Mouse (Mus musculus): ENCODE data around the gene Hacd4. TPM values are rescaled to one million over a fixed set of nuclear protein-coding genes. Genes with fewer than 3 reads are reported as not detected.
A peak's percentile ranks its signal among the peaks of the same experiment; 100 is the strongest.

Hacd4 gene
- polyA plus RNA-seq (2015; fragmentation: Nextera tagmentation; extraction: Ambion mirVana) = 9.1 TPM in 2 replicates

DNA sequence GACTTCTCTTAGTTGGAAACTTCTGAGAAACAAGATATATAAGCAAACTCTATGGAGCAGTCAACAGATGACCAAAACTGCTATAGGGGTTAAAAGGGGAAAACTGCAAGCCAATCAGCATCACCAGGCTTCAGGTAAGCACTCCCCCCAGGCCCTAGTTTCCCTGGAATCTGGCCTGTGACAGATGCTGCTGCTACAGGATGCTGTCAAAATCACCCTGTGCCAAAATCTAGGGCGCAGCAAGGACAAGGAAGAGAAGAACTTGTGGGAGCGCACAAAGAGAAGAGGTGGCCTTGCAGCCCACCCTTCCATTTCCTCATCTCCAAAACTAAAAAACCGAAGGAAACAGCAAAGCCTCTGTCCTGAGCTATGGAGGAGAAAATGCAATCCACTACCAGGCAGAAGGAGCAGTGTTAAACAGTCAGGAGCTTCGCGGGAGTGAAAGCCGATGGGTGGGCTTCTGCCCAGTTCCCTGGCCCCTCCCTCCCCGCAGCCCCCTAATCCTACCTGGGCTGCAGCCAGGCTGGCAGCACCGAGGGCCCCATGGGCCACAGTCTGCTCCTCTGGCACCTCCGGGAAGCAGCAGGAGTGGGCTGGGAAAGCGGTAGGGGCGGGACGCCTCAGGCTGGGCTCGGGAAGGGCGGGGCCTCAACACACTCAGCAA, at the start of gene Hacd4:
Gene Hacd4, minus strand, starts transcription at position 603 of the 664 bp plus-strand sequence.
- Histone ChIP-seq H3K4me2 (peak within 1 kb of the TSS; percentile 70), H3K4me1 (peaks cover 14% of the 10 kb centered on the region), H3K9me3 (no peaks in the 10 kb centered on the region), H3K4me3 (peak within 1 kb of the TSS; percentile 44), H3K27ac (no peak within 1 kb of the TSS), H3K27me3 (no peaks in the 10 kb centered on the region; the same call in 1 of the 2 replicates), H3K9ac (peak within 1 kb of the TSS; percentile 40; the same call in 1 of the 2 replicates), H3K36me3 (no peaks in the 10 kb centered on the region)
- 6% methylated on average over 14 of the region's 14 CpGs for WGBS
- peak; percentile 61; the same call in 1 of the 2 replicates for ATAC-seq (ENCODE audit: insufficient number of reproducible peaks, low FRiP score, low TSS enrichment, low read depth)

DNA sequence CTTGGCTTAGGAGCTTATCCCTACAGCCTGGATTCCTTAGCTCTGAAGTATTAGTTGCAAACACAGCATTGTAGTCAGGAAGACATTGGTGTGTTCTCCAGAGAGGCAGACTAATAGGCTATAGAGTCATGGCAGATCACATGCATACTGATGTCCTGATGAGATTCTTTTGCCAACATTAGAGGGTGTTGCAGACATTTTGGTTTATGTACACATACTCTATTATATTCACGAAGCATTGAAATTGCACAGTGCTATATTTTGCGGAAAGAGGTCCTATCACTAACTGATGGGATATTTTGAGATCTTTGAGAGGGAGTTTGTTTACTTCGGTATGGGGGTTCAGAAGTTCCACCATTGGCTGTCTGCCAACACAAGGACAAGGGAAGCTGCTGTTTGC, 49.4 kb upstream of the Hacd4 start:
- WGBS = 82% methylated on average over 3 of the region's 3 CpGs
- Histone ChIP-seq H3K36me3 (no peaks in the 10 kb centered on the region), H3K27me3 (no peaks in the 10 kb centered on the region), H3K27ac (no peak overlapping the region), H3K9ac (no peak overlapping the region), H3K4me2 (no peak overlapping the region), H3K4me3 (no peak overlapping the region), H3K9me3 (no peaks in the 10 kb centered on the region), H3K4me1 (no peaks in the 10 kb centered on the region)
- no peak for ATAC-seq (ENCODE audit: insufficient number of reproducible peaks, low FRiP score, low TSS enrichment, low read depth)

DNA sequence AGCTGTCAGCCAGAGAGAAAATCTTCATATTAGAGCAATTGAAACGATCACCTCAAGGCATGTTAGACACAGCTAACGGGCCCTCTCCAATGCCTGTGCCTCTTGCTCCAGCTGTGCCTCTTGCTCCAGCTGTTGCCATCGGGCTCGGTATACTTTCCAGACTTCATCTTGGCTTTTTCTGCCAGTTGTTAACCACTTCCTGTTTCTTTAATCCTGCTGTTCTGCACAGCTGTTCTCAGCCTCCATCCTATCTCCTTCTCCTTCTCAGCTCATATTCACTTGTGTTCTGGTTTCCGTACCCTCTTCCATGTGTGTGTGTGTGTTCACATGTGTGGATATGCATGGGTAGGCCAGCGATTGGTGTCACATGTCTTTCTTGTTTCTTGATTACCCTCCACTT, 41.4 kb upstream of the Hacd4 start:
- Histone ChIP-seq H3K36me3 (no peaks in the 10 kb centered on the region), H3K27me3 (no peaks in the 10 kb centered on the region), H3K4me3 (no peak overlapping the region), H3K4me1 (0 out of 2 replicates have a peak, but pooled peaks cover 15% of the 10 kb centered on the region), H3K9ac (no peak overlapping the region), H3K27ac (no peak overlapping the region), H3K4me2 (no peak overlapping the region), H3K9me3 (no peaks in the 10 kb centered on the region)
- no peak for ATAC-seq (ENCODE audit: insufficient number of reproducible peaks, low FRiP score, low TSS enrichment, low read depth)
- 33% methylated on average over 6 of the region's 6 CpGs for WGBS

DNA sequence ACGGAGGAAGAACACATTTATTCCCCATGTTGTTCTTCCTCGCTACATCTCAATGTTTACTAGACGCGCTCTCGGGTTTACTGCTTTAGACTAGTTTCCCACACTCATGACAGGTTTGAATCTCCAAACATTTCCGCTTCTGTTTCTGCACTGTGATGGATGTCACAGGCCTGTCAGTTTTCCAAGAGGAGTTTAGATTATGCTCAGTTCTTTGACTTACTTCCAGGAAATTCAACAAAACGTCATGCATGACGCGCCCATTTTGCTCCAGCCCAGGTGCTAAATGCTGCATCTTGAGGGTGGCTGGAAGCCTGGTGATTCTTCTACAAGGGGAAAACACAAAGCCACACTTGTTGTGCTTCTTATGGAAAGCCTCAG, 40.1 kb upstream of the Hacd4 start:
- H3K27me3 ChIP-seq = no peaks in the 10 kb centered on the region
- H3K36me3 ChIP-seq = no peaks in the 10 kb centered on the region
- H3K4me3 ChIP-seq = no peak overlapping the region
- H3K4me1 ChIP-seq = 0 out of 2 replicates have a peak, but pooled peaks cover 15% of the 10 kb centered on the region
- no peak overlapping the region for H3K4me2 ChIP-seq
- no peaks in the 10 kb centered on the region for H3K9me3 ChIP-seq
- 60% methylated on average over 9 of the region's 9 CpGs for WGBS
- ATAC-seq (ENCODE audit: insufficient number of reproducible peaks, low FRiP score, low TSS enrichment, low read depth) = no peak
- no peak overlapping the region for H3K27ac ChIP-seq
- no peak overlapping the region for H3K9ac ChIP-seq

DNA sequence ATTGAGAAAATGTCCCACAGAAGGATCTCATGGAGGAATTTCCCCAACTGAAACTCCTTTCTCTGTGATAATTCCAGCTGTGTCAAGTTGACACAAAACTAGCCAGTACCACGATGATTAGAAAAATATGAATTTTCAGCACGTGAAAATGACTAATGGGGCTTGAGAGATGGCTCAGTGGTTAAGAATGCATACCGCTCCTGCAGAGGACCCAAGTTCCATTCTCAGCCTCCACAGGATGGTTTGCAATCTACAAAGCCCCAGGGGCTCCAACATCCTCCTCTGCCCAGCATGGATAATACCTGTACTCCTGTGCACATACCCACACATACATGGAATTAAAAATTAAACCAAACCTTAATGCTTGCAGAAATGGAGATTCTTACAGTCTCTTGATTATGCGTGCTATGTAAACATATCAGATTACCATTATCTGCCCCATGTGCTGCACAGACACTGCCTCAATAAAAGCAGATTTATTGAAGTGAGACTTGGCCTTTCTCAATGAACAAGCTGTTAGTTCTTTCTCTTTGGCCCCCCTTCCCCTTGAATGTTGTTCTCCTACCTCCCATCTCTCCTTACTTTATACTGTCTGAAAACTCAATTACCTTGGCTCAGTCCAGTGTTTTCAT, 39.6 kb upstream of the Hacd4 start:
- Histone ChIP-seq H3K9me3 (no peaks in the 10 kb centered on the region), H3K27ac (no peak overlapping the region), H3K9ac (no peak overlapping the region), H3K36me3 (no peaks in the 10 kb centered on the region), H3K27me3 (no peaks in the 10 kb centered on the region), H3K4me3 (no peak overlapping the region), H3K4me2 (no peak overlapping the region), H3K4me1 (0 out of 2 replicates have a peak, but pooled peaks cover 15% of the 10 kb centered on the region)
- WGBS = 66% methylated on average over 4 of the region's 4 CpGs
- ATAC-seq (ENCODE audit: insufficient number of reproducible peaks, low FRiP score, low TSS enrichment, low read depth) = no peak

DNA sequence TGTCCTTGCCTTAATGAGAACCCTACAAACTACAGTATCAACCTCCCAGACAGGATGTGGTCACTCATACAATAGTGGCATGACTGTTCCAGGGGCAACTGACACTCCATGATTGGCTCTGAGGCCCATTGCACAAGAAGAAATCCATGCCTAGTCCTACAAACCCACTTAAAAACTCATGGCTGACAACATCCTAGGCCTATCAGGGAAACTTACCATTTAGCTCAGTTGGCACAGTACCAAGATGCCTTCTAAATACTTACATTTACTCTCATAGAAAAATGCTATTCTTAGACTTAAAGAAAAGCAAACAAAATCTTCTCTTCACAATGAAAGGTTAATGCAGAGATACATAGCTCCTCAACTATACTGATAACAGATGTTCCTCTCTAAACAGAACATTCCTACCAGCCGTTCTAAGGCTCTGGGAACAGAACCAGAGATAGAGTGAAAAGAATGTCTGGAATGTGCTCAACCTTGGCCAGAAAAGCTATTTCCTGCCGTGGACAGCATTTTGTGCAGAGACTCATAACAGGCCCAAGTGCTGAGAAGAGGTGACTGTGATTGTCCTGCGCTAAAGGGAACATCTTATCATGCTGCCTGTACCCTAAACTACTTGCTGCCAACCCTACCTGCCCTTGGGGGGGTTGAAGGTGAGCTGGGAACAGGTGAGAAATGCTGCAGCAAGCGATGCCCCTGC, 37.9 kb upstream of the Hacd4 start:
- Histone ChIP-seq H3K9ac (no peak overlapping the region), H3K4me2 (no peak overlapping the region), H3K4me1 (0 out of 2 replicates have a peak, but pooled peaks cover 15% of the 10 kb centered on the region), H3K9me3 (no peaks in the 10 kb centered on the region), H3K27me3 (no peaks in the 10 kb centered on the region), H3K27ac (no peak overlapping the region), H3K36me3 (no peaks in the 10 kb centered on the region), H3K4me3 (no peak overlapping the region)
- ATAC-seq (ENCODE audit: insufficient number of reproducible peaks, low FRiP score, low TSS enrichment, low read depth) = no peak
- 39% methylated on average over 4 of the region's 4 CpGs for WGBS

DNA sequence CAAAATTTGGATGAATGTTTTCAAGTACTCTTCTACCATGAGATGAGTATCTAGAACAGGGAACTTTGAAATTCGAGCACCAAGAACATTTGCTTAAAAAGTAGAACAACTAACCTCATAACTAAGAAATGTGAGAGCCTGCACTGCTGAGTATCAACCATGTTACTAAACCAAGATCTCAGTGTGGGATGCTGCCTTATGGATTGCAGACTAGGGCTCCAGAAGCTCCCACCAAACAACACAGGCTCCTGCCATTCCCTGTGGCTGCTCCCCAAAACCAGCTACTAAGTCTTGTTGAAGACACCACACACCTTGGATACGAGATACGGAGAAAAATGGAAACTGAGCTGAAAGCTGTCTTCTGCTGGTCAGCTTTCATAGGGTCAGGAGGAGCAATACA, 37.4 kb upstream of the Hacd4 start:
- no peaks in the 10 kb centered on the region for H3K9me3 ChIP-seq
- no peak overlapping the region for H3K4me2 ChIP-seq
- 85% methylated on average over 3 of the region's 3 CpGs for WGBS
- H3K4me3 ChIP-seq = no peak overlapping the region
- H3K27me3 ChIP-seq = no peaks in the 10 kb centered on the region
- no peak overlapping the region for H3K27ac ChIP-seq
- no peak for ATAC-seq (ENCODE audit: insufficient number of reproducible peaks, low FRiP score, low TSS enrichment, low read depth)
- no peak overlapping the region for H3K9ac ChIP-seq
- 0 out of 2 replicates have a peak, but pooled peaks cover 15% of the 10 kb centered on the region for H3K4me1 ChIP-seq
- no peaks in the 10 kb centered on the region for H3K36me3 ChIP-seq

DNA sequence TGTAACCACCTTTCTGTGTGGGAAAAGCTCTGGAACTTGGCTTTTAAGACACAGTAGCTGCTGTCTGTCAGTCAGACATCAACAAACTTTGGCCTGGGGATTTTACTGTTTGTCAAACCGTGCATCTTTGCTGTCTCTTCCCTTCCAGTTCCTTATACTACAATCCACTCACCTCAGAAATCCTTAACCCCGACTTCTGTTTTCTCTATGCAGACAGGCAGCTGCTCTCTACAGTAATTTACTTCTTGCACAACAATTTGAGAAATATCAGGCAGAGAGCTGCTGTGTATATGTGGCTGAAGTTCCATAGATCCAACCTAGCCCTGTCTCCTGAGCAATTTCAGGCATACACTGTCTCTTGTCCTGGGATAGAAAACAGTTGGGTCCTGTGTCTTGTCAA, 32.8 kb upstream of the Hacd4 start:
- H3K36me3 ChIP-seq = no peaks in the 10 kb centered on the region
- no peaks in the 10 kb centered on the region for H3K4me1 ChIP-seq
- no peaks in the 10 kb centered on the region for H3K27me3 ChIP-seq
- no peaks in the 10 kb centered on the region for H3K9me3 ChIP-seq
- H3K4me3 ChIP-seq = no peak overlapping the region
- 62% methylated on average over 2 of the region's 2 CpGs for whole genome bisulfite sequencing
- ATAC-seq (ENCODE audit: insufficient number of reproducible peaks, low FRiP score, low TSS enrichment, low read depth) = no peak
- no peak overlapping the region for H3K4me2 ChIP-seq
- H3K9ac ChIP-seq = no peak overlapping the region
- H3K27ac ChIP-seq = no peak overlapping the region

DNA sequence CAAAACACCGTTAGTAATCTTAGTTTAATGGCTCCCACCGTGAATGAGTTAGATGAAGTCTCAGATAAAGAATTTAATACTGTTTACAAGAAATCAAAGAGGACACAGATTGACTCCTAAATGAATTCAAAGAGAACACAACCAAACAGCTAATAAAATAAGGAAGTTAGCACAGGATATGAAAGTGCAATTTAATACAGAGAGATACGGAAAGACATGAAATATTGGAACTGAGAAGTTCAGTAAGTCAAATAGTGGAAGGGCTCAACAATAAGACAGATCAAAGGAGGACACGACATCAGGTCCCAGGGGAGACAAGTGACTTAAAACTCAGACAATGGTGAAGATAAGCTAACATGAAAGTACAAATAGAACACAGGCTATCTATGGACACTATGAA, 25.8 kb upstream of the Hacd4 start:
- H3K27ac ChIP-seq = no peak overlapping the region
- WGBS = 75% methylated on average over 4 of the region's 4 CpGs
- no peaks in the 10 kb centered on the region for H3K4me1 ChIP-seq
- no peaks in the 10 kb centered on the region for H3K9me3 ChIP-seq
- H3K4me2 ChIP-seq = no peak overlapping the region
- no peaks in the 10 kb centered on the region for H3K36me3 ChIP-seq
- no peak for ATAC-seq (ENCODE audit: insufficient number of reproducible peaks, low FRiP score, low TSS enrichment, low read depth)
- no peaks in the 10 kb centered on the region for H3K27me3 ChIP-seq
- no peak overlapping the region for H3K4me3 ChIP-seq
- no peak overlapping the region for H3K9ac ChIP-seq

DNA sequence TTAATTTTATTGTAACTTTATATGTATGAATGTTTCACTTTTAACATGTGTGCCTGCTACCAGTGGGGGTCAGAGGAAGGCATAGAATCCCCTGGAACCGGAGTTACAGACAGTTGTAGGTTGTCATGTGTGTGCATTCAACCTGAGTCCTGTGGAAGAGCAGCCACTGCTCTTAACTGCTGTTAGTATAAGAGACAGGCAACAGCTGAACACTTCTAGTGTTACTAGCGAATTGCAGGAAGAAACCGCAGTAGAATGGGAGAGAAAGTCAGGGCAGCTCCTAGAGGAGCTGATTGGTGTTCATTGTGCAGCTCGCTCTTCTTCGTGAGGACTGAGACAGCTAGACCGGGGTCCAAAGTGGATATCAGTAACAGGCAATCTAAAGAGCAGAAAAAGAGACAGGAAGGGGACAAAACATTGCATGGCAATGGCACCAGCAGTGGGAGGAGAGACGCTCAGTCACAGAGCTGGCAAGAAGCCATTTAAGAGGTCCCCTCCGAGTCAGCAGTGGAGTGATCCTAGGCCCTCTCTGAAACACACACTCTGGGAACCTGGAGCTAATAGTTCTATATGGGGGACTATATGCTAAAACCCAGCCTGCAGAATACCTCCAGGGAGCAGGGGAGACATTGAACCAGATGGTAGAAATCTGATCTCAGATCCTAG, 24.4 kb upstream of the Hacd4 start:
- Histone ChIP-seq H3K27ac (no peak overlapping the region), H3K27me3 (no peaks in the 10 kb centered on the region), H3K36me3 (no peaks in the 10 kb centered on the region), H3K9ac (no peak overlapping the region), H3K4me2 (no peak overlapping the region), H3K9me3 (no peaks in the 10 kb centered on the region), H3K4me3 (no peak overlapping the region), H3K4me1 (no peaks in the 10 kb centered on the region)
- no peak for ATAC-seq (ENCODE audit: insufficient number of reproducible peaks, low FRiP score, low TSS enrichment, low read depth)
- WGBS = 61% methylated on average over 8 of the region's 8 CpGs

DNA sequence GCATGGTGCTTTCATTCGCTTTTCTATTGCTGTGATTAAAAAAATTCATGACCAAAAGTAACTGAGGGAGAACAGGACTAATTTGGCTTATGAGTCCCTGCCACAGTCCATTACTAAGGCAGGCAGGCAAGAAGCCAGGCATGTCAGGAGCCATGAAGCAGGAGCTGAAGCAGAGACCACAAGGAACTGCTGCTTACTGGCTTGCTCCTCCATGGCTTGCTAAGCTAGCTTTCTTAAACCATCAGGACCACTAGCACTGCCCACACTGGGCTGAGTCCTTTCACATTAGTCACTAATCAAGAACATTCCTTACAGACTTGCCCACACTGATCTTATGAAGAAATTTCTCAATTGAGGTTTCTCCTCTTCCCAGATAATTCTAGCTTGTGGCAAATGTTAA, 23.8 kb upstream of the Hacd4 start:
- Histone ChIP-seq H3K9me3 (no peaks in the 10 kb centered on the region), H3K4me3 (no peak overlapping the region), H3K4me1 (no peaks in the 10 kb centered on the region), H3K9ac (no peak overlapping the region), H3K36me3 (no peaks in the 10 kb centered on the region), H3K27me3 (no peaks in the 10 kb centered on the region), H3K4me2 (no peak overlapping the region), H3K27ac (no peak overlapping the region)
- WGBS = 78% methylated on average over 1 of the region's 1 CpGs
- ATAC-seq (ENCODE audit: insufficient number of reproducible peaks, low FRiP score, low TSS enrichment, low read depth) = no peak

DNA sequence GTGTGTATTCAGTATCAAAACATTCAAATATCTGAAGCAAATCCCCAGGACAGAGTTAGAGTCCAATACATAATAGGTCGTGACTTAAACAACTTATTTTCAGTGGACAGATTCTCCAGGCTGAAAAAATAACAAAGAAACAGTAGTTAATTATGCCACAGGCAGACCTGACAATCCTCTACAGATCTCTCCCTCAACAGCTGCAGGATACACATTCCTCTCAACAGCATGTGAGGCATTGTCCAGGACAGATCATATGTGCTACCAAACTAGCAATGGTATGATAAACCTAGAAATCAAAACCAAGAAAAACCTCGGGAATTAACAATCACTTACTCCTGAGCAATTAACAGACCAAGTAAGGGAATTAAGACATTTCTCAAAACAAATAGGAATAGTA, 22.6 kb upstream of the Hacd4 start:
- Histone ChIP-seq H3K4me3 (no peak overlapping the region), H3K9ac (no peak overlapping the region), H3K4me2 (no peak overlapping the region), H3K27me3 (no peaks in the 10 kb centered on the region), H3K4me1 (no peaks in the 10 kb centered on the region), H3K27ac (no peak overlapping the region), H3K36me3 (no peaks in the 10 kb centered on the region), H3K9me3 (no peaks in the 10 kb centered on the region)
- WGBS = 63% methylated on average over 2 of the region's 2 CpGs
- ATAC-seq (ENCODE audit: insufficient number of reproducible peaks, low FRiP score, low TSS enrichment, low read depth) = no peak

Measured in limb, embryonic 15.5 days (tissue).